ENCODE assay signal across 11 mouse cellular contexts in genomic region chr14:25661185-25661920, GRCm38 (mm10). TPM values are rescaled to one million over a fixed set of nuclear protein-coding genes. Genes with fewer than 3 reads are reported as not detected.
DNase-seq lines count a peak whose midpoint lies in the region; ATAC-seq and TF ChIP-seq lines count a peak whose summit lies in the region.
"Had no signal": no experiment of that assay in that cellular context is flagged by ENCODE, and none has a peak within 500 bp of the region (broad histone marks: within the 10 kb centered on the region; RNA-seq: fewer than 3 reads in every experiment).

No protein-coding gene starts in this region.

- H3K9ac ChIP-seq in neural tube, embryonic 13.5 days = no peak overlapping the region
- H3K9ac ChIP-seq in liver, embryonic 11.5 days (ENCODE audit: low read depth, low read length) = no peak overlapping the region
- no peak overlapping the region for H3K9ac ChIP-seq in stomach, postnatal 0 days (ENCODE audit: low read length)

- intact Hi-C loops in left cerebral cortex, postnatal 36 days (cut with DNase I) = loop anchor here (5.0 kb wide), 1 partner anchor 41 kb away; no protein-coding TSS in a partner anchor

- DNase-seq in heart, adult 11 months = peak; percentile 91
- DNase-seq in heart, adult 18-20 months = no peak
- DNase-seq in neural tube, embryonic 10.5 days (ENCODE audit: extremely low spot score, low spot score) = no peak
- DNase-seq in liver, embryonic 11.5 days (ENCODE audit: low spot score) = no peak
- DNase-seq in stomach, postnatal 0 days (ENCODE audit: low spot score) = no peak
- no peak for DNase-seq in left cerebral cortex, postnatal 36 days (ENCODE audit: low spot score in 2 of 2)
- DNase-seq: kidney, postnatal 25 days; thymus, postnatal 4 days had no signal

- H3K27ac ChIP-seq in neural tube, embryonic 13.5 days (replicated peaks) = 0 out of 2 replicates have a peak overlapping the region, but pooled peaks have one; percentile 9
- H3K27ac ChIP-seq in liver, embryonic 11.5 days (ENCODE audit: low read depth, low read length) = peak overlapping the region; percentile 4; the same call in 1 of the 2 replicates
- H3K27ac ChIP-seq in stomach, postnatal 0 days (replicated peaks) = no peak overlapping the region

- H3K4me3 ChIP-seq in neural tube, embryonic 13.5 days = no peak overlapping the region
- no peak overlapping the region for H3K4me3 ChIP-seq in liver, embryonic 11.5 days (ENCODE audit: low read depth, low read length)
- H3K4me3 ChIP-seq in stomach, postnatal 0 days (ENCODE audit: low read depth, low read length) = no peak overlapping the region

- no peak overlapping the region for H3K4me2 ChIP-seq in neural tube, embryonic 13.5 days
- H3K4me2 ChIP-seq in liver, embryonic 11.5 days = no peak overlapping the region
- no peak overlapping the region for H3K4me2 ChIP-seq in stomach, postnatal 0 days (replicated peaks; ENCODE audit: low read depth)

- H3K27me3 ChIP-seq in neural tube, embryonic 13.5 days = no peaks in the 10 kb centered on the region
- no peaks in the 10 kb centered on the region for H3K27me3 ChIP-seq in liver, embryonic 11.5 days (replicated peaks; ENCODE audit: control insufficient read depth, insufficient read depth, low read length)
- H3K27me3 ChIP-seq in stomach, postnatal 0 days (ENCODE audit: control insufficient read depth, insufficient read depth, low read length) = no peaks in the 10 kb centered on the region

- no peak for TF ChIP-seq EP300 in stomach, postnatal 0 days (optimal IDR thresholded peaks at IDR 0.05)

- peaks cover 99% of the 10 kb centered on the region for H3K36me3 ChIP-seq in neural tube, embryonic 13.5 days
- peaks cover 65% of the 10 kb centered on the region for H3K36me3 ChIP-seq in liver, embryonic 11.5 days (ENCODE audit: control insufficient read depth, insufficient read depth, low read length)
- H3K36me3 ChIP-seq in stomach, postnatal 0 days (ENCODE audit: control insufficient read depth, insufficient read depth, low read length) = peaks cover 45% of the 10 kb centered on the region

- ATAC-seq in neural tube, embryonic 13.5 days (ENCODE audit: low read depth) = no peak
- ATAC-seq in liver, embryonic 11.5 days (replicated peaks; ENCODE audit: low FRiP score) = no peak
- ATAC-seq in stomach, postnatal 0 days (ENCODE audit: low FRiP score, low TSS enrichment) = peak; percentile 24; the same call in 1 of the 2 replicates
- ATAC-seq in megakaryocyte progenitor cell, adult 5-6 weeks (replicated peaks; ENCODE audit: poor library complexity) = no peak
- ATAC-seq: CD4-positive, CD25-positive, alpha-beta regulatory T cell, adult 4 months had no signal

- peaks cover 9% of the 10 kb centered on the region for H3K4me1 ChIP-seq in neural tube, embryonic 13.5 days (replicated peaks)
- no peaks in the 10 kb centered on the region for H3K4me1 ChIP-seq in liver, embryonic 11.5 days (replicated peaks; ENCODE audit: control insufficient read depth, insufficient read depth, low read length)
- no peaks in the 10 kb centered on the region for H3K4me1 ChIP-seq in stomach, postnatal 0 days (replicated peaks; ENCODE audit: control insufficient read depth, insufficient read depth)

- H3K9me3 ChIP-seq in neural tube, embryonic 13.5 days = no peaks in the 10 kb centered on the region
- no peaks in the 10 kb centered on the region for H3K9me3 ChIP-seq in liver, embryonic 11.5 days (ENCODE audit: control insufficient read depth, low read length)
- H3K9me3 ChIP-seq in stomach, postnatal 0 days (ENCODE audit: control insufficient read depth, low read length) = no peaks in the 10 kb centered on the region

- TF ChIP-seq CTCF in stomach, postnatal 0 days (IDR thresholded peaks at IDR 0.05; ENCODE audit: low read depth) = no peak

- WGBS in neural tube, embryonic 13.5 days = 79% methylated on average over 17 of the region's 17 CpGs
- 74% methylated on average over 17 of the region's 17 CpGs for WGBS in liver, embryonic 11.5 days
- WGBS in stomach, postnatal 0 days = 71% methylated on average over 17 of the region's 17 CpGs

RNA-seq across cellular contexts. Expression of gene Ppif, which starts 32.6 kb away (rescaled TPM):
- 100 to 1,000 TPM; 287 to 306 TPM for total RNA-seq in heart, adult 18-20 months (2021)
- polyA plus RNA-seq in neural tube, embryonic 13.5 days (2015; fragmentation: Nextera tagmentation; extraction: Ambion mirVana) = 27.6 and 31.0 TPM in 2 replicates
- polyA plus RNA-seq in liver, embryonic 11.5 days (2014; fragmentation: Nextera tagmentation; extraction: Ambion mirVana) = 96.3 and 97.0 TPM in 2 replicates
- polyA plus RNA-seq in stomach, postnatal 0 days (2015; fragmentation: Nextera tagmentation; extraction: Ambion mirVana) = 66.1 and 74.6 TPM in 2 replicates
- total RNA-seq in megakaryocyte progenitor cell, adult 5-6 weeks (2015) = 87.8 and 114 TPM in 2 replicates
- 20.4 and 31.9 TPM in 2 replicates for total RNA-seq in megakaryocyte progenitor cell, adult 5-6 weeks (2017)
- 10 to 100 TPM; 21.2 to 25.0 TPM for total RNA-seq in left cerebral cortex, postnatal 36 days (2021)
